8 mouse cellular contexts compared by ENCODE assay signal in genomic region chr11:68485206-68485942, GRCm38 (mm10). TPM values are rescaled to one million over a fixed set of nuclear protein-coding genes. Genes with fewer than 3 reads are reported as not detected.
DNase-seq lines count a peak whose midpoint lies in the region; ATAC-seq and TF ChIP-seq lines count a peak whose summit lies in the region.

No protein-coding gene starts in this region.

- no peaks in the 10 kb centered on the region; the same call in 1 of the 2 replicates for H3K9me3 ChIP-seq in ES-Bruce4 (replicated peaks; ENCODE audit: control insufficient read depth, insufficient read depth, low read length, poor library complexity, severe bottlenecking)
- no peaks in the 10 kb centered on the region for H3K9me3 ChIP-seq in heart, embryonic 15.5 days (replicated peaks)

- peak; percentile 36 for TF ChIP-seq CTCF in ES-Bruce4 (IDR thresholded peaks at IDR 0.05; ENCODE audit: low read depth, low read length)

- no peak overlapping the region for H3K27ac ChIP-seq in ES-Bruce4 (ENCODE audit: insufficient read depth, low read length)
- 0 out of 2 replicates have a peak overlapping the region, but pooled peaks have one; percentile 43 for H3K27ac ChIP-seq in brown adipose tissue, adult 24 weeks (replicated peaks; ENCODE audit: low read depth, low read length)
- H3K27ac ChIP-seq in heart, embryonic 15.5 days = no peak overlapping the region

- H3K36me3 ChIP-seq in ES-Bruce4 (ENCODE audit: control insufficient read depth, insufficient read depth, low read length, poor library complexity, severe bottlenecking) = no peaks in the 10 kb centered on the region
- H3K36me3 ChIP-seq in heart, embryonic 15.5 days = no peaks in the 10 kb centered on the region

- 0 out of 2 replicates have a peak, but pooled peaks have one; percentile 35 for ATAC-seq in heart, embryonic 15.5 days (replicated peaks; ENCODE audit: insufficient number of reproducible peaks, insufficient read depth, low FRiP score, low read depth)
- no peak; the same call in 1 of the 2 replicates for ATAC-seq in erythroid progenitor cell, adult 5-6 weeks (replicated peaks; ENCODE audit: low FRiP score, poor library complexity, severe bottlenecking)

- no peaks in the 10 kb centered on the region for H3K4me1 ChIP-seq in ES-Bruce4 (ENCODE audit: control insufficient read depth, insufficient read depth, low read length)
- H3K4me1 ChIP-seq in brown adipose tissue, adult 24 weeks (ENCODE audit: control insufficient read depth, insufficient read depth, insufficient read length, low read length) = no peaks in the 10 kb centered on the region
- peaks cover 23% of the 10 kb centered on the region for H3K4me1 ChIP-seq in heart, embryonic 15.5 days (replicated peaks)

- H3K27me3 ChIP-seq in ES-Bruce4 (ENCODE audit: control insufficient read depth, insufficient read depth, low read length, poor library complexity, severe bottlenecking) = no peaks in the 10 kb centered on the region
- H3K27me3 ChIP-seq in heart, embryonic 15.5 days = no peaks in the 10 kb centered on the region

- 29% methylated on average over 8 of the region's 8 CpGs for WGBS in heart, embryonic 15.5 days

- no peak overlapping the region for H3K4me3 ChIP-seq in ES-Bruce4 (ENCODE audit: low read depth, low read length)
- H3K4me3 ChIP-seq in brown adipose tissue, adult 24 weeks (ENCODE audit: insufficient read depth, low read depth, low read length) = no peak overlapping the region
- no peak overlapping the region for H3K4me3 ChIP-seq in heart, embryonic 15.5 days

- TF ChIP-seq POLR2A in ES-Bruce4 (IDR thresholded peaks at IDR 0.05; ENCODE audit: insufficient read depth, low read length) = no peak

- peak; percentile 51 for DNase-seq in layer of hippocampus, adult 11-12 months (ENCODE audit: low spot score)
- DNase-seq in layer of hippocampus, postnatal 36 days = no peak
- peak; percentile 16 to 29 for DNase-seq in left cerebral cortex, adult 18-20 months (ENCODE audit: low spot score in 2 of 2)
- DNase-seq in naive thymus-derived CD4-positive, alpha-beta T cell, adult 2 months (ENCODE audit: low read depth) = peak; percentile 79

- no peak for TF ChIP-seq EP300 in ES-Bruce4 (IDR thresholded peaks at IDR 0.05; ENCODE audit: insufficient read depth, low read depth, low read length)

- H3K4me2 ChIP-seq in heart, embryonic 15.5 days = no peak overlapping the region

- no peak overlapping the region for H3K9ac ChIP-seq in ES-Bruce4 (ENCODE audit: low read depth, poor library complexity, severe bottlenecking)
- no peak overlapping the region for H3K9ac ChIP-seq in heart, embryonic 15.5 days

RNA-seq across cellular contexts. Expression of gene Pik3r6, which starts 17.4 kb away (rescaled TPM):
- total RNA-seq in layer of hippocampus, postnatal 36 days (2021) = 1 to 10 TPM; 1.5 to 2.5 TPM
- not detected in 2 replicates for polyA plus RNA-seq in ES-Bruce4 (2011; ENCODE audit: insufficient read depth, insufficient read length, low read depth, missing spikeins)
- 1.7 and 3.3 TPM in 2 replicates for polyA plus RNA-seq in brown adipose tissue, adult 24 weeks (2012; ENCODE audit: insufficient read depth, insufficient read length, missing spikeins)
- 4.3 and 7.1 TPM in 2 replicates for polyA plus RNA-seq in heart, embryonic 15.5 days (2015; fragmentation: Nextera tagmentation; extraction: Ambion mirVana)
- total RNA-seq in left cerebral cortex, adult 18-20 months (2021) = 1 to 10 TPM; 3.5 to 4.0 TPM
- 1.7 and 5.8 TPM in 2 replicates for total RNA-seq in erythroid progenitor cell, adult 5-6 weeks (2015; ENCODE audit: low replicate concordance)
- 0.90 and 1.5 TPM in 2 replicates for total RNA-seq in erythroid progenitor cell, adult 5-6 weeks (2017; ENCODE audit: low replicate concordance)

RNA-seq across cellular contexts. Expression of gene Pik3r5, which starts 53.5 kb away (rescaled TPM):
- total RNA-seq in layer of hippocampus, postnatal 36 days (2021) = 1 to 10 TPM; 1.2 to 2.8 TPM
- polyA plus RNA-seq in ES-Bruce4 (2011; ENCODE audit: insufficient read depth, insufficient read length, low read depth, missing spikeins) = 1.7 and 1.8 TPM in 2 replicates
- 0.75 and 1.5 TPM in 2 replicates for polyA plus RNA-seq in brown adipose tissue, adult 24 weeks (2012; ENCODE audit: insufficient read depth, insufficient read length, missing spikeins)
- polyA plus RNA-seq in heart, embryonic 15.5 days (2015; fragmentation: Nextera tagmentation; extraction: Ambion mirVana) = 0.68 and 1.5 TPM in 2 replicates
- 1 to 10 TPM; 2.7 to 2.8 TPM for total RNA-seq in left cerebral cortex, adult 18-20 months (2021)
- total RNA-seq in erythroid progenitor cell, adult 5-6 weeks (2015; ENCODE audit: low replicate concordance) = 3.8 and 6.8 TPM in 2 replicates
- 1.9 and 10.0 TPM in 2 replicates for total RNA-seq in erythroid progenitor cell, adult 5-6 weeks (2017; ENCODE audit: low replicate concordance)

Comparison
In these comparisons a context has a peak if more than half of its experiments do, and no peak if none do; other contexts are left out.
1. DNase-seq: peak in layer of hippocampus, adult 11-12 months (single experiment), left cerebral cortex, adult 18-20 months (2 of 2) and naive thymus-derived CD4-positive, alpha-beta T cell, adult 2 months (single experiment); none in layer of hippocampus, postnatal 36 days (0 of 2).